Mouse (Mus musculus): ENCODE measurements at regions not wholly inside any gene's neighbourhood (a gene's known extent, or its start where the extent isn't known, plus 50 kb on each side); places are given as distances from the start of the nearest gene placed in this dataset.

DNA sequence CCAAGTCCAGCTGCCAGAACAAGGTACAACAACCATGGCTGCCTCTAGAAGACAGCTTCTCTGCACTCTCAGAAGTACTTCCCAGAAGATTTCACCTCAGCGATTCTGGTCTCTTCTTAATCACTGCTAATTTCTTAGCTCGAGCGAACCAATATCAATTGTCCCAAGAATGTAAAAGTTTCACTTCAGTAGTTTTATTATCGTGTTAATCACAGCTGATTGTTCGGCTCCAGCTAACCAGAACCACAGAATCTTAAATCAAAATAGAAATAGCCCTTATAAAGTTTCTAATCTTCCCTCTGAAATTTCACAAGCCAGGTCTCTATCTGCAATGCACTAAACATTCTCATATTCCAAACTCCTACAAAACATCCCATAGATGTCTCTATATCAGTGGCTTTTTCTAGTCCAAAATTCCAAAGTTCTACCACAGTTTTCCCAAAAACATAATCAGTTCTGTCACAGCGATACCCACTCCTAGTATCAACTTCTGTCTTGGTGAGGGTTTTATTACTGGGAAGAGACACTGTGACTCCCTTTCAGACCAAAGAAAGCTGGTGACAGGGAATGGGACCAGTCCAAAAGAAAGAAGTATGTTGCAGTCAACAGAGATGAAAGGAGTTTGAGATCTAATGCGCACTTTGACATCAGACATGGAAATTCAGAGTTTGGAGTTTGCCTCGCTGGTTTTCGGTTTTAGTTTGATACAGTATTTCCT, 130.2 kb downstream of the Gm10283 start:
- no peaks in the 10 kb centered on the region for H3K27me3 ChIP-seq
- 84% methylated on average over 9 of the region's 9 CpGs for WGBS

DNA sequence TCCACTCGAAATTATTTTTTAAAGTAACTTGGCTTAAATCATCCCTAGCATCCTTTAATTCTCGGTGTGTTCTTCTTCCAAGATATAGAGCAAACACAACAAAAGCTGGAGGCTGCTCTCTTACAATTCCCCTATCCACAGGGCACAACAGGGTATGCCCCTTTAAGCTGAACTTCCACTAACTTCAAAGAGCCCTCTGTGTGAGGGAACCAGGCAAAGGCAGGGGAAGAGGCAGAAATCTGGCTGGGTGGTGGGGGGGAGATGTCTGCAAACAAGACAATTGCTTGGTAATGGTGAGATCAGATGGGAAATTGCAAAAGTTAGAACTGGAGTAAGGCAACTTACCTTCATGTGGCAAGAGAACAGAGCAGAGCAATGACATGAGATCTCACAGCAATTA, 154.7 kb downstream of the Gm10283 start:
- Histone ChIP-seq H3K27me3 (no peaks in the 10 kb centered on the region), H3K27ac (replicated peaks) (no peak overlapping the region), H3K4me3 (no peak overlapping the region), H3K4me1 (replicated peaks) (no peaks in the 10 kb centered on the region), H3K36me3 (no peaks in the 10 kb centered on the region), H3K9me3 (no peaks in the 10 kb centered on the region), H3K9ac (no peak overlapping the region), H3K4me2 (no peak overlapping the region)
- no peak for ATAC-seq (ENCODE audit: low FRiP score, low read depth)
- 54% methylated on average over 2 of the region's 2 CpGs for WGBS

More for the DNA sequence above, 130.2 kb downstream of the Gm10283 start:
- H3K9ac ChIP-seq: no peak overlapping the region
- H3K9me3 ChIP-seq: no peaks in the 10 kb centered on the region
- no peaks in the 10 kb centered on the region for H3K4me1 ChIP-seq (replicated peaks)
- no peak for ATAC-seq (ENCODE audit: low FRiP score, low read depth)
- H3K4me3 ChIP-seq: no peak overlapping the region
- no peak overlapping the region for H3K27ac ChIP-seq (replicated peaks)
- H3K4me2 ChIP-seq: no peak overlapping the region
- no peaks in the 10 kb centered on the region for H3K36me3 ChIP-seq

DNA sequence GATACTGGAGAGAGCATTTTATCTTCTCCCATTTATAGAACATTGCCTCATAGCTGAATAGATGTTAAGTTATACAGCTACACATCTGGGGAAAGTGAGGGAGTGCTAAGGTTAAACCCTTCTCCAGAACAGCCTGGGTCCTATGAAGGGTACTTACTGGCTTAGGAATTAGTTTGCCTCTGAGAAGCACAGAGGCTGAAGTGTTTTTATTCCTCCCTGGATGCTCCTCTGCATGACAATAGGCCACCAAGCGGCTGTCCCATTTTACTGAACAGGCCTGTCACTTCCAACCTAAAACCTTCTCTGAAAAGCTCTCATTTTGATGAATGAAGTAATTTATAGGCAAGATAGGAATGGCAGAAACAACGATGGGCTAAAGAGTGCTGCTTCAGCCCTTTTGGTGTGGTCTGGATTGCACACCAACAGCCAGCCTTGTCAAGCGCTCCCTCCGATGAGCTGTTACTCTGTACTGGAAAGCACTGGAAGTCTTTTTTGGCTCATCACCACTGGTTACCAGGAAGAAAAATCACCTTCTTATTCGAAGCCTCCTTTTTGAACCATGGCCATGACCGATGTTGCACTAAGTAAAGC, 157.1 kb downstream of the Gm10283 start:
- Histone ChIP-seq H3K27ac (replicated peaks) (no peak overlapping the region), H3K36me3 (no peaks in the 10 kb centered on the region), H3K4me3 (no peak overlapping the region), H3K27me3 (no peaks in the 10 kb centered on the region), H3K4me2 (no peak overlapping the region), H3K9me3 (no peaks in the 10 kb centered on the region), H3K9ac (no peak overlapping the region), H3K4me1 (replicated peaks) (no peaks in the 10 kb centered on the region)
- WGBS: 36% methylated on average over 6 of the region's 6 CpGs
- peak; percentile 54; the same call in 1 of the 2 replicates for ATAC-seq (ENCODE audit: low FRiP score, low read depth)

DNA sequence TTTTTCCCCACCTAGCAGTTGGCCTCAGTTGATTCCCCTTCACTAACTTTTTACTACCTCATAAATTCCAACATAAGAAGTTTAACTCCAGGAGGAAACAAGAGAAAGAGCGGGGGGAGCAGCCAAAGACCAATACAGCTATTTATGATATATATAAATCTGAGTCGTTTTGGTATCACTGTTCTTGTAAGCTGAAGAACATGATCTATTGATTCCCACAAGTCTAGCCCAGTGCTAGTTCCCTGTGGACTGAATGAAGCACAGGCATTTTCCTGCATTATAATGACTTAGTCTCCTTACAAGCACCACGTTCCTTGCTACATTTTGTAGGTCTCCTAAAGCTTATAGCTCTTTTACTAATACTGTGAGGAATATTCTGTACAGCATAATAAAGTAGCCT, 187.5 kb downstream of the Gm10283 start:
- WGBS: 62% methylated on average over 3 of the region's 3 CpGs
- no peaks in the 10 kb centered on the region for H3K9me3 ChIP-seq
- no peak for ATAC-seq (ENCODE audit: low FRiP score, low read depth)
- no peaks in the 10 kb centered on the region for H3K4me1 ChIP-seq (replicated peaks)
- no peaks in the 10 kb centered on the region for H3K27me3 ChIP-seq
- no peak overlapping the region for H3K9ac ChIP-seq
- no peaks in the 10 kb centered on the region for H3K36me3 ChIP-seq
- H3K4me3 ChIP-seq: no peak overlapping the region
- H3K27ac ChIP-seq (replicated peaks): no peak overlapping the region
- no peak overlapping the region for H3K4me2 ChIP-seq

DNA sequence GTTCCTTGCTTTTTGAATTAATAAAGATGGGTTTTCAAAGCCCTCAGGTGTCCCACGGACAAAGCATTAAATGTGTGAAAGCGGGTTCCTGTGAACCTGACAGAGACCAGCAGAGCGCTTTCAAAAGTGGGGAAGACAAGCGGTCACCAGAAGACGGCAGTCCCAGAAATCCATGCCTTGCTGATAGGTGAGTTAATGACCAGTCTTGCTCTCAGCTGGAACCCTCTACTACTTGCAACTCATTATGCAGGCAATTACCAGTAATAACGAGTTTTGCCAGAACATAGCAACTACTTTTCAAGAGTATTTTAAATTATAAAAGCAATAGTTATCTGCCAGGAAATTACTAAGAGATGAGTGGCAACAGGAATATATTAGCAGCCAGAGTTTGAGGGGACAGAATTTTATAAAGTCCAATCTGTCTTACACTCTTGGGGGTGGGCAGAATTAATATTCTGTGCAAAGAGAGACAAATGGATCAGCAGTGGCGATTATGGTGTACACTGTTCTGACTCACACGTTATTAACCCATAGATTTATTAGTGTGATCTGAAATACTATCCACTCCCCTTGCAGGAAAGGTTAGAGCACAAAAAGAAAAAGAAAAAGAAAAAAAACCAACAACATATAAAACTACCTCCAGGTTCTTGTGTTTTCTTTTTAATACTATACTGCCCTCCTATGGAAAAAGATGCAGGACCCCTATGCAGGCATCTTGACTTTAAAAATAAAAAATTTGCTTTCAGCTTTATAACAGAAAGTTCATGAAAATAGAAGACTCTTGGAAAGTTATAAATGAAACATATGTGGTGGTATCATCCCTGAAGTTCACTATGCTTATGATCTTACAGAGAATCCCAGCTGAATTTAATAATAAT, 188.8 kb downstream of the Gm10283 start:
- WGBS: 59% methylated on average over 8 of the region's 8 CpGs
- Histone ChIP-seq H3K9me3 (no peaks in the 10 kb centered on the region), H3K4me3 (no peak overlapping the region), H3K4me1 (replicated peaks) (no peaks in the 10 kb centered on the region), H3K27ac (replicated peaks) (no peak overlapping the region), H3K4me2 (no peak overlapping the region), H3K36me3 (no peaks in the 10 kb centered on the region), H3K27me3 (no peaks in the 10 kb centered on the region), H3K9ac (no peak overlapping the region)
- no peak for ATAC-seq (ENCODE audit: low FRiP score, low read depth)

DNA sequence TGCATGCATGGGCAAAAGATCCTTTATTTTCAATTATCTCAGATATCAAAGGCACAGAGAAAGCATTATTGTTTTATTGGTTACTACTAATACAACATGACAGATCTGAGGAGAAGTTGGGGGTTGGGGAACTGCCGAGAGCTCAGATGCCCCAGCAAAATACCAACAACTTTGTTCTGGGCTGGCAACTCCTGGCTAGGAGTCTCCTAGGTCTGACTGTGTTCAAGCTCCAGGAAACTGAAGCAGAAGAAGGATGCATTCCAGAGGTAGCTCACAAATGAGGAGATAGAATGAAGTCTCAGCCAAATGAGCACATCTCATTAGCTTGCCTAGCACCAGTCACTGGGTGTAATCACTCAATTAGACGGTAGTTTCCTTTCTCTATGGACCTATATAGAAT, 192.9 kb downstream of the Gm10283 start:
- Histone ChIP-seq H3K27ac (replicated peaks) (no peak overlapping the region), H3K36me3 (no peaks in the 10 kb centered on the region), H3K4me1 (replicated peaks) (no peaks in the 10 kb centered on the region), H3K9me3 (no peaks in the 10 kb centered on the region), H3K4me2 (no peak overlapping the region), H3K4me3 (no peak overlapping the region), H3K27me3 (no peaks in the 10 kb centered on the region), H3K9ac (no peak overlapping the region)
- WGBS: 59% methylated on average over 2 of the region's 2 CpGs
- no peak for ATAC-seq (ENCODE audit: low FRiP score, low read depth)

DNA sequence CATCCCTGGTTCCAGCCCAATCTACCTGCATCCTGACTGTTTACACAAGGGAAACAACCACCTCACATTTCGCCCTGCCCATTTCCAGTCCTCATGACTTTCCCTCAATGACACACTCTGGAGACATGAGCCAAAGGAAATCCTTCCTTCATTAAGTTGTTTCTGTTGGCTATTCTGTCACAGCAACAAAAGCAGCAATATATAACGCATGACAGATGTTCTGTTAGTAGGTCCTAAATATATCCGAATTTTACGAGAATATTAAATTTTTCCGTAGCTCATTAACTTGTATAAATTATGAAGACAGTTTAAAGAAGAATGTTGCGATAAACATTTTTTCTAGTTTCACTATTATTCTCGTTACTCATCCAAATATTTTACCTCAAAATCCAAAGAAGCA, 201.7 kb downstream of the Gm10283 start:
- Histone ChIP-seq H3K9me3 (no peaks in the 10 kb centered on the region), H3K9ac (no peak overlapping the region), H3K4me3 (no peak overlapping the region), H3K4me2 (no peak overlapping the region), H3K27ac (replicated peaks) (no peak overlapping the region), H3K4me1 (replicated peaks) (no peaks in the 10 kb centered on the region), H3K27me3 (no peaks in the 10 kb centered on the region), H3K36me3 (no peaks in the 10 kb centered on the region)
- no peak for ATAC-seq (ENCODE audit: low FRiP score, low read depth)
- 85% methylated on average over 7 of the region's 7 CpGs for WGBS

DNA sequence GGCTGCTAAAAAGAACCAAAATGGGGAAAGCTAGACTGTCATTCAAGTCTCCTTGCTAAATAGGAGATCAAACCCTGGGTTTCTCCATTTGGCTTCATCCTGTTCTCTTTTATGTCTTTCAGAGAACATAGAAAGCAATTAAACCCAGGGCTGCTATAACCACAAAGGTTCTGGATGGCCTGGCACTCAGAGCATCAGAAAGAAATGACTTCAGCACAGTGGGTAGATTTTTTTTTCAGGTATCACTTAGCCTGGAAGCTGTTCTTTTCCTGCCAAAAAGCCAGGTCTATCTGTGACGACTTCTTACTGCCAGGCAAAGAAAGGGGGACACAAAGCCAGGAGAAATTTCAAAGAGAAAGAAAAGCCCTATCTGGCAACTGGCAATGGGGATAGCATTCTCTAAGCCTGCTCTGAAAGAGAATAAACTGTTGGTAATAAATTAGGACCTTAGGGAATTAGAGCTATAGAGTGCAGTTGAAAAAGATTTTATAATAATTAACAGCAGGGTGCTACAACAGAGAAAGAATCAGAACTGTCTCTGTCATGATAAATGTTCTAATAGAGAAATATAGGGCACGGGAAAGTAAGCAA, 225.7 kb downstream of the Gm10283 start:
- Histone ChIP-seq H3K4me2 (no peak overlapping the region), H3K27ac (replicated peaks) (no peak overlapping the region), H3K36me3 (no peaks in the 10 kb centered on the region), H3K4me3 (no peak overlapping the region), H3K9ac (no peak overlapping the region), H3K27me3 (no peaks in the 10 kb centered on the region), H3K9me3 (no peaks in the 10 kb centered on the region), H3K4me1 (replicated peaks) (no peaks in the 10 kb centered on the region)
- 40% methylated on average over 2 of the region's 2 CpGs for WGBS
- no peak for ATAC-seq (ENCODE audit: low FRiP score, low read depth)

DNA sequence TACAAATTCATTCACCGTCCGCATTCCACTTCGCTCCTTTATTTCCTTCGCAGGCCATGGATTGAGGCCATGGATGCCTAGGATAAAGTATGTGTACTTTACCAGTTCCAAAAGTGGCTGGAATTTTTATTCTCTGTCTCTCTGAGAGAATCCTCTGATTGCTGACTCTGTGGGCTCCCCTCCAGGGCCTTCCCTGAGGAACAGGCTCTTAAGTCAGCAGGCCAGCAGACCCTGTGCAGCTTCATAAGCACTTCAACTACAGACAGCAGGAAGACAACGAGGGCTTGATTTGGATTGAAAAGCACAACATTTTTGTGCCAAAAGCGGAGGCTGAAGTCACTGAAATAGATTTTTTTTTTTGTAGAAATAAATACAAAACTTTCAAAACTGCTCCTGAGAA, 252.7 kb downstream of the Gm10283 start:
- Histone ChIP-seq H3K9ac (no peak overlapping the region), H3K4me2 (no peak overlapping the region), H3K4me3 (no peak overlapping the region), H3K4me1 (replicated peaks) (no peaks in the 10 kb centered on the region), H3K27ac (replicated peaks) (no peak overlapping the region), H3K9me3 (no peaks in the 10 kb centered on the region), H3K27me3 (no peaks in the 10 kb centered on the region), H3K36me3 (no peaks in the 10 kb centered on the region)
- ATAC-seq (ENCODE audit: low FRiP score, low read depth): no peak
- WGBS: 53% methylated on average over 6 of the region's 6 CpGs

DNA sequence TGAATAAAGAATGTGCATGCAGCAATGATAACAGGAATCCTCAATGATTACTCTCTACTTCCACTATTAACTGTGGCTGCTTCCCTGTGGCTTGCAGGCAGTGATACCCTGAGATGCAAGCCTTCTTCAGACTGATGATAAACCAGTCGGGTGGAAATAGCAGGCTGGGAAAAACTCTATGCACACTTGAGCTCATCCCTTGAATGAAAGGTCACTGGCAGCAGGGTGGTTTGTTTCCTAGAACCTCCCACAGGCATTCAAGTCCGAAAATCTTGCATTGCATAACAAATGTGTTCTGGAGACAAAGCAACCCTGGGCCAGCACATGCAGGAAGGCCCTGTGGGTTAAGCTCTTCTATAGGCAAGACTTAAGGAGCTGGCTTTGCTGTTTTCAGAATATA, 253.3 kb downstream of the Gm10283 start:
- Histone ChIP-seq H3K4me1 (replicated peaks) (no peaks in the 10 kb centered on the region), H3K4me2 (no peak overlapping the region), H3K4me3 (no peak overlapping the region), H3K27me3 (no peaks in the 10 kb centered on the region), H3K27ac (replicated peaks) (no peak overlapping the region), H3K36me3 (no peaks in the 10 kb centered on the region), H3K9me3 (no peaks in the 10 kb centered on the region), H3K9ac (no peak overlapping the region)
- no peak for ATAC-seq (ENCODE audit: low FRiP score, low read depth)
- WGBS: 7% methylated on average over 2 of the region's 2 CpGs

DNA sequence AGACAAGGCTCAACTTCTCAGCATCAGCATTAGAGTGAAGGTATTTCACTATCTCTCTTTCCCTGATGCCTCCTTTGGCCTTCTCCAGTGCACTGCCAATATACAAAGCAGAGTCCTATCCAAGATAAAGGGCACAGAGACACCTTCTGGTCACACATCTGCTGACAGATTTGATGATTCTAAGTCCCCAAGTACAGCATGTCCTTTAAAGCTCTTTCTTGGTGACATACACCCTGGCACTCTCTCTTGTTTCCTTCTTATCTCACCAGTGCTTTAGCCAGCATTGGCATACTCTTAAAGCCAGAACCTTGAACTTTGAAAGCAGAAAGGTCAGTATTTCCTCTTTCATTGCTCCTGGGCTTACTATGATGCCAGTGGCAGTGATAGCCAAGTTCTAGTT, 255.4 kb downstream of the Gm10283 start:
- Histone ChIP-seq H3K27me3 (no peaks in the 10 kb centered on the region), H3K36me3 (no peaks in the 10 kb centered on the region), H3K4me3 (no peak overlapping the region), H3K4me1 (replicated peaks) (no peaks in the 10 kb centered on the region), H3K9ac (no peak overlapping the region), H3K9me3 (no peaks in the 10 kb centered on the region), H3K4me2 (no peak overlapping the region), H3K27ac (replicated peaks) (no peak overlapping the region)
- no peak for ATAC-seq (ENCODE audit: low FRiP score, low read depth)

DNA sequence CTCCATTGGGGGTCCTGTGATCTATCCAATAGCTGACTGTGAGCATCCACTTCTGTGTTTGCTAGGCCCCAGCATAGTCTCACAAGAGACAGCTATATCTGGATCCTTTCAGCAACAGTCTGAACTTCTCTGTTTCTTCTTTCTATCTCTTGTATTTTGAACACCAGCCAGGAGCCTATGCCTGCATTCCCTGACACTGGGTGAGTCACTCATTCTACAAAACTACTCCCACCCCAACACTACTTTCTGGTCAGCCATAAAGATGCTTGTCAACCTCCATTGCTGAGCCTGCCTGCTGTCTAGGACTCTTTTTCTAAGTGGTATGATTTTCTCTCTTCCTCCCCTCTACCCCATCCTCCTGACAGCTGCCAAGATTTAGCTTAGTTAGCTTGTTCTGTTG, 261.6 kb downstream of the Gm10283 start:
- Histone ChIP-seq H3K9ac (no peak overlapping the region), H3K4me3 (no peak overlapping the region), H3K27ac (replicated peaks) (no peak overlapping the region), H3K36me3 (no peaks in the 10 kb centered on the region), H3K27me3 (no peaks in the 10 kb centered on the region), H3K4me2 (no peak overlapping the region), H3K4me1 (replicated peaks) (no peaks in the 10 kb centered on the region), H3K9me3 (no peaks in the 10 kb centered on the region)
- no peak for ATAC-seq (ENCODE audit: low FRiP score, low read depth)

Measured in hindbrain, embryonic 15.5 days (tissue).